Mouse (Mus musculus) forebrain, embryonic 10.5 days (tissue): ENCODE measurements around the gene Ccdc191. TPM values are rescaled to one million over a fixed set of nuclear protein-coding genes. Genes with fewer than 3 reads are reported as not detected.

Experiments
- DNase-seq: peaks from one replicate; pipeline ENCODE4 v3.0.0-alpha.2; 2017; ENCODE audit warnings: low spot score; ENCODE audit errors: extremely low spot score
- H3K27ac ChIP-seq: fragments of 300-500 bp; sonication (generic); 2 replicates; pipeline ENCODE4 v1.5.1; 2016; ENCODE audit warnings: mild to moderate bottlenecking
- H3K27me3 ChIP-seq: fragments of 300-500 bp; sonication (generic); 2 replicates; pipeline ENCODE4 v1.6.1; 2016; ENCODE audit warnings: mild to moderate bottlenecking; ENCODE audit not compliant: poor library complexity, severe bottlenecking
- H3K36me3 ChIP-seq: fragments of 300-500 bp; sonication (generic); replicated peaks from 2 replicates; pipeline ENCODE4 v1.6.1; 2016; ENCODE audit warnings: mild to moderate bottlenecking, moderate library complexity
- H3K4me1 ChIP-seq: fragments of 300-500 bp; sonication (generic); 2 replicates; pipeline ENCODE4 v1.6.1; 2016
- H3K4me3 ChIP-seq: fragments of 300-500 bp; sonication (generic); 2 replicates; pipeline ENCODE4 v1.5.1; 2016; ENCODE audit warnings: mild to moderate bottlenecking, moderate library complexity
- H3K9me3 ChIP-seq: fragments of 300-500 bp; sonication (generic); 2 replicates; pipeline ENCODE4 v1.6.1; 2016; ENCODE audit warnings: mild to moderate bottlenecking, moderate library complexity
- WGBS: fragments of 180-500 bp; shearing (Covaris S2); methylation state at CpG from one replicate; pipeline ENCODE4 v1.1.7; 2016; 5-methylcytosine and 5-hydroxymethylcytosine counted together
- polyA plus RNA-seq: library from polyadenylated mRNA; unstranded; fragments of >200 nt; fragmentation: Nextera tagmentation; extraction: Ambion mirVana; gene quantifications from 2 replicates; pipeline ENCODE4 v1.2.1, GENCODE M21; 2016

The Ccdc191 gene
- polyA plus RNA-seq = 17.0 and 18.0 TPM in 2 replicates

DNA sequence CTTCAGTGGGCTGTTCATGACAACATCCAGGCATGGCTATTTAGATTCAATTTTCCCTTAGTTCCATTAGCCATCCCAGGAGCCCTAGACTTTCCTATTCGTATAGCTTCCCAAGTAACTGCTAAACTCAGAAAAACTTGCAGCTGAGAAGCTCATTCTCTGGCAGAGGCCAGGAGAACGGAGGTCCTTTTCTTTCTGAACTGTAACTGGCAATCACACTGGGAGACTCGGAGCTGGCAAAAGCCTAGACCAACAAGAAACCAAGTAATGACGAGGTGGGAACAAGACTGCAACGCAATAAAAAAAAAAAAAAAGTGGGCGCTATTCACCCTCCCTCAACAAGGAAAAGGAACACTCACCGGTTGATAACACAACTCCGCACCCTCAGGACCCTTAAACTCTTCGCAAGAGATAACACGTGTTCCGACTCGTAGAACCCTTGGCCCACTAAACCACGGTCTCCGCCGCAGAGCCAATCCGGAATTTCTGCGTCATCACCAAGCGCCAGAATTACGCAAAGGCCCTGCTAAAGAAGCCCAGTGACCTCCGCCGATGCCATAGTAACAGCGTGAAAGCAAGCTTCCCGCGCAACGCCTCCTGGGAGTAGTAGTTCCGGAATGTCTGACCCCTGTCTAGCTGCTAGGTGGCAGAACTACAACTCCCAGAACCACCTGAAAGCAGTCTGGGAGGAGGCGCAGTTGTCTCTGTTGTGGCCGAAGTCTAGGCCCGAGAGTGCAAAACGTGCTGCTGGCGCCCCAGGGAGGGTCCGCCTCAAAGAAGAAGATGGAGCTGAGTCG, at the start of gene Ccdc191:
Ccdc191 (plus strand) TSS at position 593 of the 797 bp plus-strand sequence.
- Histone ChIP-seq H3K36me3 (peaks cover 8% of the 10 kb centered on the region), H3K27me3 (no peaks in the 10 kb centered on the region), H3K4me3 (peak within 1 kb of the TSS; percentile 80), H3K9me3 (no peaks in the 10 kb centered on the region; the same call in 1 of the 2 replicates), H3K27ac (peak within 1 kb of the TSS; percentile 95), H3K4me1 (peaks cover 17% of the 10 kb centered on the region)
- peak; percentile 99 for DNase-seq
- under 1% methylated on average over 32 of the region's 33 CpGs for WGBS

DNA sequence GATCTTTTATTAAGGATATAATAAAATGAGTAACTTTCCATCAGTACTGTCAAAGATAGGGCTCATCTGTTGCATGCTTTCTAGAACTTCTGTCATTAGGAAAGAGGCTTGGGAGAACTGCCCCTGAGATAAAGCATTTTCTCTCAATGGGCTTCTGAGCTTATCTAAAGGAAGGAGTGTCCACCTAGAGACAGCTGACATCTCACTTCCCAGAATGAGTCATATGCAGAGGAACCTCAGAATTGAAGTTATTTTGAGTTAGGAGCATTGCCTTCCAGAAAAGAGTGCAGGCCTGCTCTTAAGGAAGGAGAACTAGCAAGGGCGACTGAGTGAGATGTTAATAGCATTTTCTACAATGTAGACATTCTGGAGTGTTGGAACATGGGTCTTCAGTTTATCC, 48.4 kb upstream of the Ccdc191 start:
- H3K4me1 ChIP-seq = no peaks in the 10 kb centered on the region
- no peaks in the 10 kb centered on the region for H3K27me3 ChIP-seq
- 88% methylated on average over 1 of the region's 1 CpGs for WGBS
- DNase-seq = no peak
- no peak overlapping the region for H3K27ac ChIP-seq
- no peak overlapping the region for H3K4me3 ChIP-seq
- no peaks in the 10 kb centered on the region for H3K9me3 ChIP-seq
- H3K36me3 ChIP-seq = no peaks in the 10 kb centered on the region

DNA sequence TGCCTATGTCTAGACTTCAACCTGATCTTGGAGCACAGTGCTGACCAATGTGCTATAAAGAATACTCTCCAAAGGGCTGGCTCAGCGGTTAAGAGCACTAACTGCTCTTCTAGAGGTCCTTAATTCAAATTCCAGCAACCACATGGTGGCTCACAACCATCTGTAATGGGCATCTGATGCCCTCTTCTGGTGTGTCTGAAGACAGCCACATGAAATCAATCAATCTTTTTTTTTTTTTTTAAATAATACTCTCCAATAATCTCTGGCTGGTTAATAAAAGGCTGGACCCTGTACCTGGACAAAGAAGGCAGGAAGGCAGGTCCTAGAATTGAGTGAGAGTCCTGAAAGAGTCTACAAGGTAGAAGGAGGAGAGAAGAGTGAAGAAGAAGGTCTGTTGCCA, 39.8 kb upstream of the Ccdc191 start:
- Histone ChIP-seq H3K27ac (no peak overlapping the region), H3K9me3 (no peaks in the 10 kb centered on the region), H3K36me3 (no peaks in the 10 kb centered on the region), H3K4me3 (no peak overlapping the region), H3K4me1 (no peaks in the 10 kb centered on the region), H3K27me3 (no peaks in the 10 kb centered on the region)
- no peak for DNase-seq
- WGBS = 73% methylated on average over 1 of the region's 1 CpGs

DNA sequence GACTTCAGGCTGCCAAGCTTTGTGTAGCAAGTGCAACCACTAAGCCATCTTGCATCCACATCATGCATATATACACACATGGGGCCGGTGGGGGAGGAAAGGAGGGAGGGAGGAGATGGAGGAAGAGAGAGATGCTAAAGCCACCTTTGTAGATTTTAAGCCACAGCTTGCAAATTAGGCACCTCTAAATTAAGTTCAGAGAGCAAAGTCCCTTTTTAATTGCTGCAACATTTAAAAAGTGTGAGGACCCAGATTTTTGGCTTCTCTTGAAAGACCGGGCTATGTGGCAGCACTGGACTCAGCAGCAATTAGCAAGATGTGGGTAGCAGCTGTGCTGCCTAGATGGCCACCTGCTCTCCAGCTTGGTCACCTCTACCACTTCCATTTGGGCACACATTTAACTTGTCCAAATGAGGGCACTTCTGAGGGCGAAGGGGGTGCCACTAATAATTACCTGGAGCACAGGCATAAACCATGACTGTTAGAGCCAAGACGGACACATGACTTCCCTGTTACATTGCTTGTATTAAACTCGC, 30.6 kb upstream of the Ccdc191 start:
- Histone ChIP-seq H3K4me3 (no peak overlapping the region), H3K4me1 (no peaks in the 10 kb centered on the region), H3K27ac (no peak overlapping the region), H3K27me3 (no peaks in the 10 kb centered on the region), H3K9me3 (no peaks in the 10 kb centered on the region), H3K36me3 (peaks cover 29% of the 10 kb centered on the region)
- no peak for DNase-seq
- 89% methylated on average over 5 of the region's 5 CpGs for WGBS

DNA sequence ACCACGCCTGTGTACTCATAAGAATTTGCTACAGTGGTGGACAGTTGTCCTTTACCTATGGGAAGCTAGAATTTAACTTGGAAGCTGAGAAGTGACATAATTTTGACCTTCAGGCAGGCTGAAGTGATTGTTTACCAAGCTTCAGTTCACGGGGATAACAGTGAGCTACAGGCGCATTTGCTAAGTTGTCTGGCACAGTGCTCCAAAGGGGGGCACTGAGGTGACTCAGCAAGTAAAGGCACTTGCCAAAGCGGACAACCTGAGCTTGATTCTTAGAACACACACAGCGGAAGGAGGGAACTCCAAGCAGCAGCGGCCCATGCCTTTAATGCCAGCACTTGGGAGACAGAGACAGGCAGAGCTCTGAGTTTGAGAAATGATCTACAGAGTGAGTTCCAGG, 29.0 kb upstream of the Ccdc191 start:
- Histone ChIP-seq H3K27me3 (no peaks in the 10 kb centered on the region), H3K4me3 (no peak overlapping the region), H3K27ac (no peak overlapping the region), H3K36me3 (peaks cover 34% of the 10 kb centered on the region), H3K9me3 (no peaks in the 10 kb centered on the region), H3K4me1 (no peaks in the 10 kb centered on the region)
- 85% methylated on average over 6 of the region's 6 CpGs for WGBS
- no peak for DNase-seq

DNA sequence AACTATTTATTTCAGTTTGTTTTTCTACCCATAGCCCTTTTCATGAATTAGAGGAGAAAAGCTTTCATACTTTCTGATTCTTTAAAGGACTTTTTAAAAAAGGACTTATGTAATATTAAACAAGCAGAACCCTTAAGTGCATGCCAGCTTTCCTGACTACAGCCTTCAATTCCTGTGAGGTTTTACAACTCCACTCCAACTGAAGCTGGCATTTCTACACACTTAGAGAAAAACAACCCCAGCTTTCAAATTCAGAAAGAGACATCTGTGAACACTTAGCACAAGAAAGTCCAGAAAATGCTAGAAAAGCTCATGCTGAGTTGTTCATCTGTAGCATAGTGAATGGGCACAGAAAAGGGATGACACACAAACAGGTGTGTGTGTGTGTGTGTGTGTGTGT, 19.8 kb upstream of the Ccdc191 start:
- DNase-seq = no peak
- no peak overlapping the region for H3K4me3 ChIP-seq
- peaks cover 75% of the 10 kb centered on the region for H3K36me3 ChIP-seq

DNA sequence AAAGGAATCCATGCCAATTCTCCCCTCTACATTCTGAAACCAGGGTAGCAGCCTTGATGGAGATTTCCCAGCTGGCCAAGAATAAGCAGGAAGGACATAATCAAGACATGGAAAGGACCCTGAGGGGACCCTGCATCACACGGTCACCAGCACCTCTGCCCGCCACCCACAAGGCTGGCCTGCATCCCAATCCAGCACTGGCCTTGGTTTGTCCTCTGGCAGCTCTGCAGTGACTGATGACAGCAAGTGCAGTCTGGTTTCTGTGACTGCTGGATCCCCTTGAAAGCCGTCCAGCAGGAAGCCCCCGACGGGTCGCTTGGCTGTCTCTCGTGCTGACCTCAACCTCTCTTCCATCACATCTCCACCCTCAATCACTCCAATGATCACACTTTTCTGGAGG, 18.2 kb upstream of the Ccdc191 start:
- no peaks in the 10 kb centered on the region for H3K9me3 ChIP-seq
- DNase-seq = no peak
- no peaks in the 10 kb centered on the region for H3K27me3 ChIP-seq
- H3K36me3 ChIP-seq = peaks cover 88% of the 10 kb centered on the region
- 93% methylated on average over 7 of the region's 7 CpGs for WGBS
- H3K4me1 ChIP-seq = no peaks in the 10 kb centered on the region
- no peak overlapping the region for H3K27ac ChIP-seq
- no peak overlapping the region for H3K4me3 ChIP-seq

More for the DNA sequence above, 19.8 kb upstream of the Ccdc191 start:
- Histone ChIP-seq H3K27me3 (no peaks in the 10 kb centered on the region), H3K27ac (no peak overlapping the region), H3K4me1 (no peaks in the 10 kb centered on the region), H3K9me3 (no peaks in the 10 kb centered on the region)

DNA sequence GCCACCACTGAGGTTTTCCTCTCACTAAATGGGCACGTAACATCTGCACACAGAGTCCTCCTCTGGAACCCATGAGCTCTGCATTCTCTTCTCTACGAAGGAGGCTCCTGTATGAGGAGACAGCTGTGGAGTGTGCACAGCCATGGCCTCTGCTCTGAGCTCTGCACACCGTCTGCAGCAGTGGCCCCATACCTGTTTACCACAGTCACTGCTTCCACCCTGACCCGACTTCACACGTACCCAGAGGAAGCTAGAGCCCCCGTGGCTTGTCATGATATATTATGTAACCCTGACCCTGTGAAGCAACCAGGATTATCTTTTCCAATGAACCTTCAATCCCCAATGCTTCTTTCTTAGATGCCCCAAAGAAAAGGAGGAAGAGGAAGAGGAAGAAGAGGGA, 9.8 kb upstream of the Ccdc191 start:
- Histone ChIP-seq H3K9me3 (no peaks in the 10 kb centered on the region), H3K27ac (no peak overlapping the region), H3K4me1 (no peaks in the 10 kb centered on the region), H3K27me3 (no peaks in the 10 kb centered on the region), H3K36me3 (peaks cover 59% of the 10 kb centered on the region), H3K4me3 (no peak overlapping the region)
- 92% methylated on average over 6 of the region's 6 CpGs for WGBS
- no peak for DNase-seq

DNA sequence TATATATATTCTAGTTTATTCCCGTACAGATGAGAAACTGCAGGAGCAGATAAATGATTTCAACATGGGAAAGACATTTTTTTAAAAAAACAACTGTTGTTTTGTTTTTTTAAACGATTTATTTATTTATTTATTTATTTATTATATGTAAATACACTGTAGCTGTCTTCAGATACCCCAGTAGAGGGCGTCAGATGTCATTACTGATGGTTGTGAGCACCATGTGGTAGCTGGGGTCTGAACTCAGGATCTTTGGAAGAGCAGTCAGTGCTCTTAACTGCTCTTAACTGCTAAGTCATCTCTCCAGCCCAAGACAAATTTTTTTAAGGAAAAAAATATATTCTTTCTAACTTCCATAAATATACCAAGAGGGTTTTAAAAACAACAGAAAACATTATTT, 8.0 kb upstream of the Ccdc191 start:
- 62% methylated on average over 3 of the region's 3 CpGs for WGBS
- DNase-seq = no peak
- Histone ChIP-seq H3K4me1 (no peaks in the 10 kb centered on the region), H3K4me3 (no peak overlapping the region), H3K27ac (no peak overlapping the region), H3K9me3 (no peaks in the 10 kb centered on the region), H3K36me3 (peaks cover 50% of the 10 kb centered on the region), H3K27me3 (no peaks in the 10 kb centered on the region)

DNA sequence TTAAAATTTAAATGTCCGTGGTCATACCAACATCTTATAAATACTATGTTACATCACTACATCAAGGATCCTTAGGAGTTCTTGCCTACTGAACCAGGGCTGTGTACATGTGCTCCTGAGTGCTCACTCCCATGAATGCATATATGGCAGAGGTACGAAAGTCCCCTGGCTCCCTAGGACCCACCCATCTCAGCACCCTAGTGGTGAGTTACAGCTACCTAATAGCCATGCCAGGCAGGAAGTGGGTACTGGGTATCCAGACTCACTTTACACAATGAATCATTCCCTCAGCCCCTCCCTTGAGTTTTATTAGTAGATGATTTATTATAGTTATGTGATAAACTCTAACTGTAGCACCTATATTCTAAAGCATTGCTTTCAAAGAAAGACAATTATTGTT, 7.3 kb upstream of the Ccdc191 start:
- Histone ChIP-seq H3K9me3 (no peaks in the 10 kb centered on the region), H3K27ac (no peak overlapping the region), H3K36me3 (peaks cover 44% of the 10 kb centered on the region), H3K4me1 (no peaks in the 10 kb centered on the region), H3K27me3 (no peaks in the 10 kb centered on the region), H3K4me3 (no peak overlapping the region)
- WGBS = 95% methylated on average over 2 of the region's 2 CpGs
- no peak for DNase-seq

DNA sequence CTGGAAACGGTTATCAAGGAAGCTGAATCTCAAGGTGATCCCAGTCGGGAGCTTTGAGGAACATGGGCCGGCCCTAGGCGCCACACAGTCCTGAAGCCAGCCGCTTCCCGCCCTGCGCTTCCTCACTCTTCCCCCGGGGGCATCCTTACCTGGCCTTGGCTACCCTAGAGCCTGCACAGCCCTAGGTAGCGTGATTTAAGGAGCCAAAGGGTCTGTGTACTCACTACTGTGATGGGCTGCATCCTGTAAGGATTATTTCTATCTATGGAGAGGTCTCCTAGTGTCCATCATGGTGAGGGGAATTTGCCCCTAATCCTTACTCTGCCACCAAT, 371 bp downstream of the Ccdc191 start:
- H3K27ac ChIP-seq = peak overlapping the region; percentile 95
- no peak for DNase-seq
- WGBS = under 1% methylated on average over 9 of the region's 9 CpGs

DNA sequence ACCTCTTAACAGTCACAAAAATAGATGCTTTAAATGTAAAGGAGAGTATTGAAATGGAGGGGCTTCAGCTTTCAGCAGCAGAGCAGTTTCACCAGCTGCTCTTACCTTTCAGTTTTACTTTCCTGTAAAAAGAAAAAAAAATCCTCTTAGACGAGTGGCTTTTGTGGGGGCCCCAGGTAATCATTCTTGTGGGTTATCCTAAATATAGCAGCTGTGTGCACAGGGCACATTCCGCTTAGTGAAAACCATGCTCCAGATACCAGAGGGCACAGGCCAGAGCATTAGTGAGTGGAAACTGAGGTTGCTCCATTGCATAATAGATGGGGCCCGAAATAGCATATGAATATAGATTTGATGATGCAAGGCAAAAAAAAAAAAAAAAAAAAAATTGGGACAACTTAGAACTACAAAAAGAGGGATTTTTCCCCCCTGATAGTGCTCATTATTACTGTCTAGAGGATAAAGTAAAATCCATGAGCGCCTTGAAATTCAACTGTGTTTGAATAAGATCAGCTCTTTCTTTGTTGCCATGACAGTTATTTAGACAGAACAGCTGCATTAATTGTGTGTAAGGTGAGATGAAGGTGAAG, 1.2 kb downstream of the Ccdc191 start:
- WGBS = 89% methylated on average over 4 of the region's 4 CpGs
- Histone ChIP-seq H3K4me3 (peak overlapping the region; percentile 80), H3K27ac (peak overlapping the region; percentile 95), H3K4me1 (peaks cover 17% of the 10 kb centered on the region), H3K9me3 (no peaks in the 10 kb centered on the region; the same call in 1 of the 2 replicates), H3K36me3 (peaks cover 4% of the 10 kb centered on the region; the same call in 1 of the 2 replicates), H3K27me3 (no peaks in the 10 kb centered on the region)
- no peak for DNase-seq

More for the DNA sequence above, 371 bp downstream of the Ccdc191 start:
- Histone ChIP-seq H3K4me3 (peak overlapping the region; percentile 80), H3K9me3 (no peaks in the 10 kb centered on the region; the same call in 1 of the 2 replicates), H3K4me1 (peaks cover 17% of the 10 kb centered on the region), H3K27me3 (no peaks in the 10 kb centered on the region), H3K36me3 (peaks cover 8% of the 10 kb centered on the region)

DNA sequence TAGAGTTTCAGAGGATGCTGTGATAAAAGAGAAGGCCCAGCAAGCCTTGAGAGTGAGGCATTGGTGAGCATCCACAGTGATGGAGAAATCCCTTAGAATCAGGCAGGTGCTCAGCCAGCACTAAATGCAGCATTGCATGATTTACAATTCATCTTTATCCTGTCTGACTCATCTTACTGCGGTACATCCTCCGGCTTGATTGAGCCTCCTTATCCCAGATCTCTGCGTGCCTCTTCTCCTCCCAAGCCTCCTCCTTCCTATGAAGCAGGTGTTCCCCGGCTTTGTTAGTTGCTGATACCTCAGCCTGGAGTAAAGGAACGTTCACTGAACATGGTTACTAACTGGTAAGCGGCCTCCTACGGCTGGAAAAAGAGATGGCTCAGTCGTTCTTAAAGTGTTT, 4.9 kb downstream of the Ccdc191 start:
- Histone ChIP-seq H3K36me3 (no peaks in the 10 kb centered on the region; the same call in 1 of the 2 replicates), H3K4me3 (no peak overlapping the region), H3K9me3 (no peaks in the 10 kb centered on the region), H3K27me3 (no peaks in the 10 kb centered on the region), H3K4me1 (peaks cover 7% of the 10 kb centered on the region), H3K27ac (no peak overlapping the region)
- DNase-seq = no peak
- 88% methylated on average over 8 of the region's 8 CpGs for WGBS
